Mouse (Mus musculus) CD4-positive naive resting alpha-beta T cell, adult 76 days (primary cell): Measurements from ENCODE around the gene Dnmt1. TPM values are rescaled to one million over a fixed set of nuclear protein-coding genes. Genes with fewer than 3 reads are reported as not detected.

Source experiments
- total RNA-seq: library from RNA; stranded (reverse); gene quantifications from one replicate; pipeline ENCODE4 v1.2.4, GENCODE M21; 2023

The Dnmt1 gene
- total RNA-seq = 82.7 TPM

GRCm38 (mm10) chr9:20959430-20959938, at the start of gene Dnmt1:
Gene Dnmt1 (minus strand): TSS chr9:20959888.

GRCm38 (mm10) chr9:21002627-21003551, 43.2 kb upstream of the Dnmt1 start, which contains the start of gene Mrpl4:
Gene Mrpl4 (plus strand): TSS chr9:21002738.

GRCm38 (mm10) chr9:20976216-20976960, 16.7 kb upstream of the Dnmt1 start, which contains the start of gene S1pr2:
Gene S1pr2 (minus strand): TSS chr9:20976781.

GRCm38 (mm10) chr9:20898511-20899073, 61.1 kb downstream of the Dnmt1 start, which contains the start of gene Eif3g:
Gene Eif3g (minus strand): TSS chr9:20898623.

GRCm38 (mm10) chr9:20887704-20888385, 71.8 kb downstream of the Dnmt1 start, which contains the start of gene Ppan:
Gene Ppan (plus strand): TSS chr9:20888175.

GRCm38 (mm10) chr9:20879097-20879792, 80.4 kb downstream of the Dnmt1 start, which contains the start of gene Angptl6:
Gene Angptl6 (minus strand): TSS chr9:20879727.

GRCm38 (mm10) chr9:20868448-20869001, 91.2 kb downstream of the Dnmt1 start, which contains the start of gene A230050P20Rik:
Gene A230050P20Rik (plus strand): TSS chr9:20868642.

Other genes starting within 250 kb of the Dnmt1 start
- gene Olfm2, start 213.5 kb downstream of the Dnmt1 start, total RNA-seq = not detected
- gene Col5a3, start 144.8 kb downstream of the Dnmt1 start, total RNA-seq = 0.29 TPM
- gene Rdh8, start 141.4 kb downstream of the Dnmt1 start, total RNA-seq = not detected
- 42.0 TPM for gene A230050P20Rik, start 91.2 kb downstream of the Dnmt1 start, total RNA-seq
- gene Angptl6, start 80.2 kb downstream of the Dnmt1 start, total RNA-seq = 1.7 TPM
- 83.2 TPM for gene Ppan, start 71.7 kb downstream of the Dnmt1 start, total RNA-seq
- 180 TPM for gene Eif3g, start 61.3 kb downstream of the Dnmt1 start, total RNA-seq
- gene S1pr2, start 16.9 kb upstream of the Dnmt1 start, total RNA-seq = 2.1 TPM
- 41.2 TPM for gene Mrpl4, start 42.9 kb upstream of the Dnmt1 start, total RNA-seq
- 18.7 TPM for gene Icam1, start 56.1 kb upstream of the Dnmt1 start, total RNA-seq
- gene Icam4, start 69.5 kb upstream of the Dnmt1 start, total RNA-seq = 0.97 TPM
- gene Icam5, start 72.2 kb upstream of the Dnmt1 start, total RNA-seq = 0.23 TPM
- gene Zglp1, start 107.2 kb upstream of the Dnmt1 start, total RNA-seq = not detected
- gene Gm49373, start 113.2 kb upstream of the Dnmt1 start, total RNA-seq = 1.5 TPM
- 26.2 TPM for gene Fdx1l, start 113.7 kb upstream of the Dnmt1 start, total RNA-seq
- gene Gm38431, start 132.1 kb upstream of the Dnmt1 start, total RNA-seq = 13.0 TPM
- gene Raver1, start 132.1 kb upstream of the Dnmt1 start, total RNA-seq = 116 TPM
- 50.5 TPM for gene Tyk2, start 171.4 kb upstream of the Dnmt1 start, total RNA-seq
- 138 TPM for gene Cdc37, start 190.1 kb upstream of the Dnmt1 start, total RNA-seq
- gene Pde4a, start 205.8 kb upstream of the Dnmt1 start, total RNA-seq = 1.6 TPM